Mouse (Mus musculus) midbrain, postnatal 0 days (tissue): Measurements from ENCODE around the gene Gm20388. TPM values are rescaled to one million over a fixed set of nuclear protein-coding genes. Genes with fewer than 3 reads are reported as not detected.

Experiments
- ATAC-seq: fragments of 200-750 bp; cut with Nextera tagmentation; 2 replicates; pipeline ENCODE4 v1.8.0; 2017; ENCODE audit warnings: moderate number of reproducible peaks, mild to moderate bottlenecking, moderate TSS enrichment, moderate library complexity; ENCODE audit not compliant: low FRiP score
- DNase-seq: peaks from one replicate; pipeline ENCODE4 v3.0.0-alpha.2; 2015; ENCODE audit warnings: low spot score
- H3K27ac ChIP-seq: fragments of 300-500 bp; sonication (generic); 2 replicates; pipeline ENCODE4 v1.5.1; 2014; ENCODE audit warnings: low read depth, mild to moderate bottlenecking, low read length, mixed read lengths
- H3K27me3 ChIP-seq: fragments of 300-500 bp; sonication (generic); 2 replicates; pipeline ENCODE4 v1.6.1; 2014; ENCODE audit warnings: low read length, control low read depth, mixed read lengths; ENCODE audit not compliant: insufficient read depth
- H3K36me3 ChIP-seq: fragments of 300-500 bp; sonication (generic); 2 replicates; pipeline ENCODE4 v1.6.1; 2014; ENCODE audit warnings: low read length, control low read depth, mixed read lengths; ENCODE audit not compliant: insufficient read depth
- H3K4me1 ChIP-seq: fragments of 300-500 bp; sonication (generic); 2 replicates; pipeline ENCODE4 v1.6.1; 2014; ENCODE audit warnings: mild to moderate bottlenecking, control low read depth, antibody characterized with exemption, low read length, mixed read lengths; ENCODE audit not compliant: insufficient read depth
- H3K4me2 ChIP-seq: fragments of 300-500 bp; sonication (generic); 2 replicates; pipeline ENCODE4 v1.6.1; 2014; ENCODE audit warnings: low read depth, mild to moderate bottlenecking, low read length, mixed read lengths; ENCODE audit not compliant: poor library complexity, severe bottlenecking
- H3K4me3 ChIP-seq: fragments of 300-500 bp; sonication (generic); 2 replicates; pipeline ENCODE4 v1.5.1; 2014; ENCODE audit warnings: low read depth, mild to moderate bottlenecking, low read length, moderate library complexity
- H3K9ac ChIP-seq: fragments of 300-500 bp; sonication (generic); replicated peaks from 2 replicates; pipeline ENCODE4 v1.6.1; 2014; ENCODE audit warnings: mild to moderate bottlenecking, low read length, moderate library complexity, mixed read lengths; ENCODE audit not compliant: poor library complexity, severe bottlenecking
- H3K9me3 ChIP-seq: fragments of 300-500 bp; sonication (generic); 2 replicates; pipeline ENCODE4 v1.6.1; 2016; ENCODE audit warnings: low read length, control low read depth
- CTCF ChIP-seq: IDR thresholded peaks from 2 replicates; pipeline ENCODE4 v1.5.1; 2016; ENCODE audit warnings: antibody characterized with exemption, mild to moderate bottlenecking
- WGBS: fragments of 180-500 bp; shearing (Covaris S2); extraction: QIAGEN DNeasy Blood & Tissue Kit; methylation state at CpG from one replicate; pipeline ENCODE4 v1.1.7; 2014; 5-methylcytosine and 5-hydroxymethylcytosine counted together
- polyA plus RNA-seq: library from polyadenylated mRNA; unstranded; fragments of >200 nt; fragmentation: Nextera tagmentation; extraction: Ambion mirVana; gene quantifications from 2 replicates; pipeline ENCODE4 v1.2.1, GENCODE M21; 2015
- total RNA-seq: library from RNA; depleted of rRNA; stranded (reverse); fragments of >200 nt; gene quantifications from 2 replicates; pipeline ENCODE4 v1.2.3, GENCODE M21; 2014

The Gm20388 gene
- total and polyA plus RNA-seq, 2 experiments from 2014 or later: 74.2 TPM; not detected in 1

DNA sequence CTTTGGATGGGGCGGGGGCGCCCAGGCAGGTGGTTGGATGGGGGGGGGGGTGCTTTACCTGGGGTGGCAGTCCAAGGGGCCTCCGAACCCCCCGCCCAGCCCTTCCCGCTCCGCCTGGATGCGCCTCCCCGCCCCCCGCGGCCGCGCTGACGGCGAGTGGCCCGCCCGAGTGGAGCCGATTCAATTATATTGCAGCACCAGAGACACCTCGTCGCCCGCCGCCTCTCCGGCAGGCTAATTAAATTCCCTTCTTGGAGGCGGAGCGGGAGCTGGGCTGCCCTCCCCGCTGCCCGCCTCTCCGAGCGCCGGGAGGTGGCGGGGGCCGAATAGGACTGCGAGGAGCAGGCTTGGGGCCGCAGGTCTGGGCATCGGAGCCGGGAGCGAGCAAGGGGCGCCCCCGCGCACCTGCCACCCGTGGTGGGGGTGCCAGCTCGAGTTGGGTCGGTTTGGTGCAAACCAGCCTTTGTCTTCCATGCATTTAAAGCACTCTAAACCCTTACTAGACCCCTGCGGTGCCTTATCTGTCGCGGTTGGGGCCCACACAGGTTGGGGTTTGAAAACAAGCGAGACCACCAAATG is 627.3 kb downstream of the Gm20388 start:
- H3K4me3 ChIP-seq: peak overlapping the region; percentile 64

DNA sequence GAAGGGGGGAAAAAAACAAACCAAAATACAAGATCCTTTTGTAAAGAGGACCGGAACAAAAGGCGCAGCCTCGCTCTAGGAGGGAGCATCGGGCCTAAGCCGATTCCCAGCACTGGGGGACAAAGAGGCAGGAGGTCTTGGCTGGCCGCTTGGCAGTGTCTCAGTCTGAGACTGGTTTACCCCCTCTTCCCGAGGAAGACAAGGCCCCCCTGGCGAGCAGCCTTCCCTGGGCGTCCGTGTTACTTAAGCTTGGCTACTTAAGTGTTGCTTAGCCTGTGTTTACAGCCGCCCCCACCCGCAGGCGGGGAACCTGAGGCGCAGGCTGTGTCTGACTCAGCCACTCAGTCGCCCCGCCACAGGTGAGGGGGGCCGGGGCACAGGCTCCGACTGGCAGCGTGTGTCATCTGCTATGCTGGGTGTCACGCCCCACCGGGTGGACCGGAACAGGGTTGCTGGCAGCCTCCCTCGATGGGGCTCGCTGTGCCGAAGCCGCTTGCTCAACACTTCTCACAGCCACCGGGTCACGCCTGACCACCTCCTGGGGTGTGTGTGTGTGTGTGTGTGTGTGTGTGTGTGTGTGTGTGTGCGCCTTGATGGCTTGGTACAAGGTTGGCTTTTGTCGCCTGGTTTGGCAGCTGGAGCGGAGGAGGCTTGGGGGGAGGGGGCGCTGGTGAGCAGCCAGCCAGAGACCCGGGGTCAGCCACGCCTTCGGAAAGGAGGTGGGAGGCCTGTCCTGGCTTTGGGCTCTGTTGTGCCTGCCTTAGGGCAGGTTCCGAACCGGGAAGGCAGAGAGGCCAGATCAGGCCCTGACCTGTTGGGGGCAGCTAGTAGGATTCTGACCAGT is 628.0 kb downstream of the Gm20388 start:
- peak; percentile 44 for TF ChIP-seq CTCF
- peak overlapping the region; percentile 92 for H3K27ac ChIP-seq
- peak overlapping the region; percentile 64 for H3K4me3 ChIP-seq
- ATAC-seq: peak; percentile 41; the same call in 1 of the 2 replicates
- H3K4me2 ChIP-seq: peak overlapping the region; percentile 100
- H3K9ac ChIP-seq: peak overlapping the region; percentile 78
- 2% methylated on average over 37 of the region's 37 CpGs for WGBS
- no peaks in the 10 kb centered on the region for H3K36me3 ChIP-seq
- H3K4me1 ChIP-seq: peaks cover 38% of the 10 kb centered on the region
- no peaks in the 10 kb centered on the region for H3K9me3 ChIP-seq
- DNase-seq: peak; percentile 71
- H3K27me3 ChIP-seq: no peaks in the 10 kb centered on the region

More for the DNA sequence above, 627.3 kb downstream of the Gm20388 start:
- WGBS: 1% methylated on average over 35 of the region's 46 CpGs
- Histone ChIP-seq H3K9me3 (no peaks in the 10 kb centered on the region), H3K9ac (peak overlapping the region; percentile 78), H3K4me2 (peak overlapping the region; percentile 100), H3K27ac (peak overlapping the region; percentile 92), H3K4me1 (peaks cover 43% of the 10 kb centered on the region), H3K36me3 (no peaks in the 10 kb centered on the region), H3K27me3 (no peaks in the 10 kb centered on the region)
- peak; percentile 31; the same call in 1 of the 2 replicates for ATAC-seq
- DNase-seq: peak; percentile 85
- TF ChIP-seq CTCF: no peak

DNA sequence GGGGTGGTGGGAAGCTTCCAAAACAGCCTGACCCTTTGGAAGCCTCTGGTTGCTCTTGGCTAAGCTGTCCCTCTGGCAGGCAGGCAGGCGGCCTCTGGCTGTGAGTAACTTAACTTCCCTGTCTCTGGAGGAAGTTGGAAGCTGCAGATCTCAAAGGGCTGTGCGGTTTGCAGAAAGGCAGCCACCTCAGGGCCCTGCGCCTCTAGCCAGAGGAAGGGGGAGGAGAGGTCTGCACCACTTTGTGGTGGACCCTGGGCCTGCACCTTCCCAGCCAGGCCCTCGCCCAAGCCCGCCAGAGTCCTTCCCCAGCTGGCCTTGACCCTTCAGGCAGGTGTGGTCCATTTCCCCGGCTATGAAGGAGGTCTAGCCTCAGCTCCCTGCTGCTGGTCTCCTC is 628.7 kb downstream of the Gm20388 start:
- Histone ChIP-seq H3K9me3 (no peaks in the 10 kb centered on the region), H3K27ac (peak overlapping the region; percentile 92), H3K4me1 (peaks cover 38% of the 10 kb centered on the region), H3K4me2 (peak overlapping the region; percentile 100), H3K27me3 (no peaks in the 10 kb centered on the region), H3K4me3 (peak overlapping the region; percentile 64; the same call in 1 of the 2 replicates), H3K9ac (no peak overlapping the region), H3K36me3 (no peaks in the 10 kb centered on the region)
- DNase-seq (no peak), ATAC-seq (no peak)
- no peak; the same call in 1 of the 2 replicates for TF ChIP-seq CTCF
- WGBS: 34% methylated on average over 5 of the region's 6 CpGs

DNA sequence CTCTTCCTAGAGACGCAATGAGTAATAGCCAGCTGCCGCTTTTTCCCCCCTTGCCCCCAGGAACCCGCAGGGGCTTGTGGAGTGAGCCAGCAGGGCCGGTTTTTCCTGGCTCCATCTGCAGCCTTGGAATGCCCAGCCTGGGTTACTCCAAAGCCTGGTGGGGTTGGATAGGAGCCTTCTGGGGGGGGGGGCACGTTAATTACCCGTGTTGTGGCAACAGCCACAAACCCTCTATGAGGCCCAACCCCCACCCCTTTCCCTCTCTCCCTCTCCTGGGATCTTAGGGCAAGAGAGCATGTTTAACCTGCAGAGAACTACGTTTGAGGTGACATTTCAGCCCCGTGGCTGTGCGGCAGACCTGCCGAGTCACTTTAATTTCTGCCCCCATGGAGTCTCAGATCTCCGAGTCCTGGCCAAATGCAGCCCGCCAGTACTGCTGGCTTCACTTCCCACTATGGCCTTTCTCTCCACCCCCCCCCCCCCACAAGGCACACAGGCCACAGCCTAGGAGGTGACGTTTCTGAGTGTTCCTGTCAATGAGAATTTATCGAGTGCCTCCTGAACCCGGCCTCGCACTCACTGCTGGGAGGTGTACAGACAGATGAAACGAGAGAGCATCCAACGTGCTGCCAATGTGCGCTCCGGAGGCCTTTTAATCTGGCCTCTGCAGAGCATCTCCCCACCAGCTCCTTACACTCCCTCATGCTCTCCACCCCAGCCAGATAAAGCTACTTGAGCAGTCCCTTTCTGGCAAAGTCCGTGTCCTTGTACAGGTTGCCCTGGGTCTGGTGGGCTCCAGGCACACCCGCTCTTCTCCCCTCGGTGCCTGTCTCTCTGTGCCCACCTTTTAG is 629.4 kb downstream of the Gm20388 start:
- peak overlapping the region; percentile 100 for H3K4me2 ChIP-seq
- H3K36me3 ChIP-seq: no peaks in the 10 kb centered on the region
- no peak for TF ChIP-seq CTCF
- peak overlapping the region; percentile 92 for H3K27ac ChIP-seq
- no peaks in the 10 kb centered on the region for H3K27me3 ChIP-seq
- H3K4me3 ChIP-seq: no peak overlapping the region
- no peak overlapping the region for H3K9ac ChIP-seq
- ATAC-seq (no peak), DNase-seq (no peak)
- H3K9me3 ChIP-seq: no peaks in the 10 kb centered on the region
- peaks cover 34% of the 10 kb centered on the region for H3K4me1 ChIP-seq
- WGBS: 19% methylated on average over 23 of the region's 23 CpGs

DNA sequence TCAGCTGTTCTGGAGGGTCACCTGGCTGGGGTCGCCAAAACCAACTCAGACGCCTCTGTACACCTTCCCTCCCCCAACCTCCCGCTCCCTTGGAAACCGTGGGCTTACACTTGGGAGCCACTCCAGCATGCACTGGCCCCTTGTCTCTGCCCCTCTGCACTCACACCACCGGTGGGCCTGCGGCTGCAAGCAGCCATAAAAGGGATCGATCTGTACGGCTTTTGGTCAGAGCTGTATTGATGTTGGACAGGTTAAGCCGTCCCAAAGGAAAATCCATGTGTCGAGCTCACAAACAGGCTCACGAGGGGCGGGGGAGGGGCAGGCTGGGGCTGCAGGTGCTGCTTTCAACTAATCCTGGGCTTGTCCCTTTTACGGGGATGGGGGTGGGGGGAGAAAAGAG is 632.4 kb downstream of the Gm20388 start:
- no peak for TF ChIP-seq CTCF
- 19% methylated on average over 13 of the region's 13 CpGs for WGBS
- Histone ChIP-seq H3K27ac (0 out of 2 replicates have a peak overlapping the region, but pooled peaks have one; percentile 1), H3K36me3 (no peaks in the 10 kb centered on the region), H3K9me3 (no peaks in the 10 kb centered on the region), H3K4me2 (no peak overlapping the region), H3K9ac (0 out of 2 replicates have a peak overlapping the region, but pooled peaks have one; percentile 19), H3K4me1 (peaks cover 30% of the 10 kb centered on the region), H3K4me3 (no peak overlapping the region), H3K27me3 (no peaks in the 10 kb centered on the region)
- DNase-seq: no peak
- ATAC-seq: no peak
